Mouse (Mus musculus) monocyte, adult 2 months (primary cell): ENCODE data around the gene Gpc5.

ENCODE experiments used
- DNase-seq, 2 experiments: peaks; one replicate each; pipeline ENCODE4 v3.0.0; 2022; ENCODE audit warnings: low spot score in 2 of 2, low read depth in 1 of 2

Gene Gpc5

GRCm38 (mm10) chr14:116209045-116209444 is 1117.0 kb downstream of the Gpc5 start:
- DNase-seq, result no peak

- no peak for DNase-seq
These were observed 1118.3 kb downstream of the Gpc5 start for GRCm38 (mm10) chr14:116210304-116210703.

GRCm38 (mm10) chr14:116212029-116212428 is 1120.0 kb downstream of the Gpc5 start:
- DNase-seq, result no peak

GRCm38 (mm10) chr14:116258126-116258525 is 1166.1 kb downstream of the Gpc5 start:
- no peak for DNase-seq

- no peak for DNase-seq
These were observed 1216.5 kb downstream of the Gpc5 start for GRCm38 (mm10) chr14:116308541-116308940.

GRCm38 (mm10) chr14:116317491-116317890 is 1225.5 kb downstream of the Gpc5 start:
- no peak for DNase-seq

- no peak for DNase-seq
These were observed 1244.2 kb downstream of the Gpc5 start for GRCm38 (mm10) chr14:116336182-116336581.

- DNase-seq, result no peak
These were observed 1246.4 kb downstream of the Gpc5 start for GRCm38 (mm10) chr14:116338395-116338794.

GRCm38 (mm10) chr14:116348560-116348959 is 1256.5 kb downstream of the Gpc5 start:
- DNase-seq, result no peak

GRCm38 (mm10) chr14:116384602-116385001 is 1292.6 kb downstream of the Gpc5 start:
- no peak for DNase-seq

GRCm38 (mm10) chr14:116415511-116415910 is 1323.5 kb downstream of the Gpc5 start:
- no peak for DNase-seq

- DNase-seq, result no peak
These were observed 1356.2 kb downstream of the Gpc5 start for GRCm38 (mm10) chr14:116448219-116448618.

GRCm38 (mm10) chr14:116453356-116453755 is 1361.3 kb downstream of the Gpc5 start:
- DNase-seq, result no peak

- DNase-seq, result no peak
These were observed 1364.2 kb downstream of the Gpc5 start for GRCm38 (mm10) chr14:116456211-116456610.

- DNase-seq, result no peak
These were observed 1381.6 kb downstream of the Gpc5 start for GRCm38 (mm10) chr14:116473378-116474179.

- no peak for DNase-seq
These were observed 1402.4 kb downstream of the Gpc5 start for GRCm38 (mm10) chr14:116494285-116494850.

GRCm38 (mm10) chr14:116538216-116538615 is 1446.2 kb downstream of the Gpc5 start:
- no peak for DNase-seq

- no peak for DNase-seq
These were observed 1451.7 kb downstream of the Gpc5 start for GRCm38 (mm10) chr14:116543746-116544145.

GRCm38 (mm10) chr14:116551401-116551800 is 1459.4 kb downstream of the Gpc5 start:
- DNase-seq, result no peak

GRCm38 (mm10) chr14:116553316-116553715 is 1461.3 kb downstream of the Gpc5 start:
- DNase-seq, result no peak

- DNase-seq, result no peak
These were observed 1466.3 kb downstream of the Gpc5 start for GRCm38 (mm10) chr14:116558141-116558800.

GRCm38 (mm10) chr14:116559990-116560389 is 1468.0 kb downstream of the Gpc5 start:
- DNase-seq, result no peak
